Mouse (Mus musculus): ENCODE measurements around the gene Mef2c.

Mef2c gene

GRCm38 (mm10) chr13:83662089-83662551 lies 158.3 kb downstream of the Mef2c start:
- no peak for DNase-seq (ENCODE audit: low spot score in 2 of 2)

GRCm38 (mm10) chr13:83666179-83666578 lies 162.3 kb downstream of the Mef2c start:
- no peak for DNase-seq (ENCODE audit: low spot score in 2 of 2)

GRCm38 (mm10) chr13:83667051-83667450 lies 163.2 kb downstream of the Mef2c start:
- DNase-seq (ENCODE audit: low spot score in 2 of 2): no peak

GRCm38 (mm10) chr13:83707611-83708010 lies 203.8 kb downstream of the Mef2c start:
- DNase-seq (ENCODE audit: low spot score in 2 of 2): no peak

GRCm38 (mm10) chr13:83712778-83713380 lies 209.0 kb downstream of the Mef2c start:
- no peak for DNase-seq (ENCODE audit: low spot score in 2 of 2)

GRCm38 (mm10) chr13:83713661-83714291 lies 209.9 kb downstream of the Mef2c start:
- no peak for DNase-seq (ENCODE audit: low spot score in 2 of 2)

GRCm38 (mm10) chr13:83714466-83715307 lies 210.9 kb downstream of the Mef2c start:
- peak; percentile 48 to 80 for DNase-seq (ENCODE audit: low spot score in 2 of 2)

GRCm38 (mm10) chr13:83715308-83715785 lies 211.5 kb downstream of the Mef2c start:
- no peak for DNase-seq (ENCODE audit: low spot score in 2 of 2)

- no peak for DNase-seq (ENCODE audit: low spot score in 2 of 2)
Observed at GRCm38 (mm10) chr13:83715971-83716615, 212.3 kb downstream of the Mef2c start.

Measured in urinary bladder, postnatal 4 days (tissue).